Mouse (Mus musculus) ES-Bruce4 (cell line): Measurements from ENCODE around the gene Pvr.

Experiments used
- CTCF ChIP-seq: IDR thresholded peaks from one replicate; pipeline ENCODE4 v1.8.1; 2011; ENCODE audit warnings: low read depth, low read length
- POLR2A ChIP-seq: IDR thresholded peaks from one replicate; pipeline ENCODE4 v1.8.1; 2011; ENCODE audit warnings: low read length; ENCODE audit not compliant: insufficient read depth

GRCm38 (mm10) chr7:19911292-19911658 lies 9.7 kb downstream of the Pvr start:
- no peak for TF ChIP-seq CTCF
- no peak for TF ChIP-seq POLR2A
